Mouse (Mus musculus) CH12.LX (cell line): Measurements from ENCODE around the gene Sgip1. TPM values are rescaled to one million over a fixed set of nuclear protein-coding genes. Genes with fewer than 3 reads are reported as not detected.

Source experiments
- DNase-seq: peaks from one replicate; pipeline ENCODE4 v3.0.0-alpha.2; 2013; ENCODE audit errors: extremely low read depth
- H3K27ac ChIP-seq: 2 replicates; pipeline ENCODE4 v1.5.1; 2012; ENCODE audit warnings: low read depth, mild to moderate bottlenecking, control low read depth, moderate library complexity; ENCODE audit not compliant: insufficient read depth
- H3K27me3 ChIP-seq: replicated peaks from 2 replicates; pipeline ENCODE3; 2012; ENCODE audit warnings: inconsistent platforms
- H3K36me3 ChIP-seq, 2 experiments: replicated peaks in 1 of 2; 2 replicates each; pipeline versions ENCODE3 to v1.6.1; 2012; ENCODE audit warnings: inconsistent platforms in 1 of 2, low read length in 1 of 2, mild to moderate bottlenecking in 1 of 2, mixed read lengths in 1 of 2, moderate library complexity in 1 of 2; ENCODE audit not compliant: control insufficient read depth in 1 of 2, insufficient read depth in 1 of 2
- H3K4me1 ChIP-seq, 2 experiments: 2 replicates each; pipeline ENCODE4 v1.6.1; 2012; ENCODE audit warnings: inconsistent platforms in 1 of 2, moderate library complexity in 1 of 2; ENCODE audit not compliant: insufficient read depth in 2 of 2, control insufficient read depth in 1 of 2
- H3K4me2 ChIP-seq: 2 replicates; pipeline ENCODE4 v1.6.1; 2012; ENCODE audit warnings: low read depth, mild to moderate bottlenecking, control low read depth; ENCODE audit not compliant: poor library complexity, insufficient read depth, severe bottlenecking
- H3K4me3 ChIP-seq, 3 experiments: fragments of 150-350 bp in 1 of 3; sonication (generic) in 1 of 3; replicated peaks in 1 of 3; 2 replicates each; pipeline versions ENCODE3 to v1.5.1; 2011 to 2012; ENCODE audit warnings: low read depth in 2 of 3, low read length in 2 of 3, mild to moderate bottlenecking in 2 of 3, moderate library complexity in 2 of 3, control low read depth in 1 of 3, improper control_type of control experiment in 1 of 3, inconsistent platforms in 1 of 3, mixed read lengths in 1 of 3; ENCODE audit not compliant: poor library complexity in 1 of 3
- H3K79me2 ChIP-seq: replicated peaks from 2 replicates; pipeline ENCODE4 v1.6.1; 2012; ENCODE audit warnings: mild to moderate bottlenecking, moderate library complexity; ENCODE audit not compliant: control insufficient read depth, poor library complexity, insufficient read depth, severe bottlenecking; ENCODE audit errors: extremely low read depth
- H3K9ac ChIP-seq: 2 replicates; pipeline ENCODE4 v1.6.1; 2012; ENCODE audit warnings: low read depth, mild to moderate bottlenecking, control low read depth, moderate library complexity; ENCODE audit not compliant: insufficient read depth
- H3K9me3 ChIP-seq: replicated peaks from 2 replicates; pipeline ENCODE3; 2012; ENCODE audit warnings: low read length, inconsistent platforms, mixed read lengths
- JUN ChIP-seq: IDR thresholded peaks from 2 replicates; pipeline ENCODE4 v1.6.1; 2011; ENCODE audit warnings: low read depth, mild to moderate bottlenecking, low read length, improper control_type of control experiment, moderate library complexity; ENCODE audit not compliant: insufficient read depth
- MAX ChIP-seq: IDR thresholded peaks from 2 replicates; pipeline ENCODE4 v1.6.1; 2011; ENCODE audit warnings: low read length, improper control_type of control experiment
- MXI1 ChIP-seq: IDR thresholded peaks from 2 replicates; pipeline ENCODE4 v1.6.1; 2011; ENCODE audit warnings: mild to moderate bottlenecking, low read depth, low read length, improper control_type of control experiment
- PAX5 ChIP-seq: IDR thresholded peaks from 2 replicates; pipeline ENCODE4 v1.6.1; 2012; ENCODE audit warnings: low read length, inconsistent platforms, mixed read lengths
- RAD21 ChIP-seq: IDR thresholded peaks from 2 replicates; pipeline ENCODE4 v1.6.1; 2011; ENCODE audit warnings: low read depth, mild to moderate bottlenecking, low read length, improper control_type of control experiment, moderate library complexity
- ZC3H11A ChIP-seq: IDR thresholded peaks from 2 replicates; pipeline ENCODE4 v1.6.1; 2012; ENCODE audit warnings: low read depth, mild to moderate bottlenecking, inconsistent platforms, low read length, improper control_type of control experiment
- ZKSCAN1 ChIP-seq: IDR thresholded peaks from 2 replicates; pipeline ENCODE4 v1.6.1; 2012; ENCODE audit warnings: low read depth, inconsistent platforms, low read length, improper control_type of control experiment, borderline replicate concordance
- dilution Hi-C: fragments of 300-500 bp; cut with MboI; formaldehyde crosslinking; loops from 2 replicates; pipeline ENCODE4 v1.14.3; 2020; ENCODE audit warnings: low sequenced_read_pairs; ENCODE audit not compliant: extremely low pct_unique_long_range_greater_than_20kb, extremely low pct_ligation_motif_present
- in situ Hi-C: fragments of 300-500 bp; cut with MboI; formaldehyde crosslinking; loops from 3 replicates; pipeline ENCODE4 v1.14.3; 2019; ENCODE audit warnings: low sequenced_read_pairs, low pct_ligation_motif_present, low pct_unique_long_range_greater_than_20kb, mixed read lengths
- polyA plus RNA-seq: library from polyadenylated mRNA; unstranded; fragments of >175 nt; gene quantifications from 2 replicates; pipeline ENCODE4 v1.2.1, GENCODE M21; 2012; ENCODE audit warnings: low read depth; ENCODE audit not compliant: insufficient read length
- total RNA-seq, 2 experiments: library from RNA; depleted of rRNA; stranded (reverse); fragments of 300-350 nt in 1 of 2; fragments of >200 nt in 1 of 2; gene quantifications; 2 replicates each; pipeline ENCODE4 v1.2.3; 2012 to 2014

The Sgip1 gene
- total and polyA plus RNA-seq, 3 experiments = 0.07 to 0.39 (median 0.21) TPM

DNA sequence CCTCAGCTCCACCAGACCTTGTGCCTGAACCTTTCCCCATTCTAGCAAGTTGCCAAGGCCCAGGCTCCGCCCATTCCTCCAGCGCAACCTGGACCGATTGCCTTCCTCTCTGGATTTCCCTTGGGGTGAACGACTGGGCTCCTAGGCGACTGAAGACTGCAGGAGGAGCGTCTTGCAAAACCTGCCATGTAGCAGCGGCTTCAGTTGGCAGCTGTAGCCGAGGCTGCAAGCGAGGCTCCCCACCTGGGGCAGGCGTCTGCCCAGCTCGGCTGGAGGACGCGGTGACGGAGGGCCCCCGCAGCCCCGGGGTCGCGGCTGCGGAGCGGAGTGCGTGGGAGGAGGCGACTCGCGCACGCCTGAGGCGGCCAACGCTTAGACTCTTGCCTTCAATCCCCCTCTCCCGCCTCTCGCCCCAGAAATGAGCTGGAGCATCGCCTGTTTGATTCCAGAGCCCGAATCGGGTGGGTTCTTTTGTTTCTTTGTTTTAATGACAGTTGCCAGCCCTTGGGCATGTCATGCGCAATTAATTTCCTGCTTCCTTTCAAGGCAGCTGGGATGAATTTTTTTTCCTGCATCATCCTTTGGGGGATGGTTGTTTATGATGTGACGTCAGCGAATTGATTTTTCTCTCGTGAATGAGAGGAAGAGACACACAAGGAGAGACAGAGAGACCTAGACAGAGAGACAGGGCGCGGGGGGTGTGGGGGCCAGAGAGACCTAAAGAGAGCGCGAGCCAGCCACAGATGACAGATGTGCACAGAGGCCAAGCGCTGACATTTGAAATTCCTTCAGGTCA is 18.2 kb downstream of the Sgip1 start:
- H3K36me3 ChIP-seq = no peaks in the 10 kb centered on the region
- dilution Hi-C loops = no loop called here
- H3K79me2 ChIP-seq = no peaks in the 10 kb centered on the region
- H3K4me2 ChIP-seq = no peak overlapping the region
- peaks cover 2% of the 10 kb centered on the region in 2 experiments; a peak in 1 of 4 replicates for H3K4me1 ChIP-seq
- H3K4me3 ChIP-seq = no peak overlapping the region
- in situ Hi-C loops = no loop called here
- no peak for TF ChIP-seq JUN
- TF ChIP-seq ZKSCAN1 = no peak
- no peak for TF ChIP-seq RAD21
- TF ChIP-seq PAX5 = no peak
- no peaks in the 10 kb centered on the region for H3K27me3 ChIP-seq
- no peak for DNase-seq
- H3K9me3 ChIP-seq = no peaks in the 10 kb centered on the region
- H3K9ac ChIP-seq = no peak overlapping the region
- no peak overlapping the region for H3K27ac ChIP-seq

DNA sequence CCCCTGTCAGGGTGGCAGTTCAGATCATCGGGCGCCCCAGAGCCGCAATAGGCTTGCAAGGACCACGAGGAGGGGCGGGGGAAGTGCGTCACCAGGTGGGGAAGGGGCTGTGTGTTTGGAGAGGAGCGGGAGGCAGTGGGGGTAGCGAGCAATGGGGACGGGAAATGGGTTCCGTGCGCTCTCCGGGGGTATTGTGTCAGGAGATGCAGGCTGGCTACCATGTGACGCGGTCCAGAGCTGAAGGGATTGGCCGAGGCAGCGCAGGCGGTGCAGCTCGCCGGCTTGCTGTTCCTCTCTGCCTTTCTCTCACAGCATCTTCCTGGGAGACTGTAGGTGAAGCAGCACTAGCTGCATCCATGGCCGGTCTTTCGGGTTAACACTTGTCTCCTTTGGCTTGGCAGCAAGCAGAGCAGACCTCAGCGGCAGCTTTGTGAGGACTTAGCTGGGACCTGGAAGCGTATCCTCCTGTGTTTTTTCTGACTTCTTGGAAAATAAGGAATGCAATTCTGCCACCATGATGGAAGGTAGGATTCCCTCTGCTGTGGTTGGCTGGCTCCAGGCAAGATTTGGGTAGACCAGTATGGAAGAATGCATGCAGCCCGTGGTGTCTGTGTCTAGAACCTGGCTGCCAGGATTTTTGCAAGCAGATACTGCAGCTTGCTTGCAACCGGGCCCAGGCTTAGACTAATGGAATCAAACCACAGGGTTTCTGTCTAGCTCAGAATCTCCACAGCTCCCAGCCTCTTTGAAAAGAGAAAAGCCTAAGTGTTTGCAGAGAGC is 19.1 kb downstream of the Sgip1 start:
- no peak for DNase-seq
- 0 out of 4 replicates have a peak, but pooled peaks cover 0 to 2% of the 10 kb centered on the region in 2 experiments for H3K4me1 ChIP-seq
- no peaks in the 10 kb centered on the region for H3K27me3 ChIP-seq
- in situ Hi-C loops (no loop called here), dilution Hi-C loops (no loop called here)
- H3K27ac ChIP-seq = no peak overlapping the region
- H3K4me2 ChIP-seq = no peak overlapping the region
- no peak for TF ChIP-seq MXI1
- TF ChIP-seq MAX = no peak
- H3K4me3 ChIP-seq = no peak overlapping the region
- no peaks in the 10 kb centered on the region for H3K36me3 ChIP-seq
- no peak overlapping the region for H3K9ac ChIP-seq
- H3K79me2 ChIP-seq = no peaks in the 10 kb centered on the region
- H3K9me3 ChIP-seq = no peaks in the 10 kb centered on the region

DNA sequence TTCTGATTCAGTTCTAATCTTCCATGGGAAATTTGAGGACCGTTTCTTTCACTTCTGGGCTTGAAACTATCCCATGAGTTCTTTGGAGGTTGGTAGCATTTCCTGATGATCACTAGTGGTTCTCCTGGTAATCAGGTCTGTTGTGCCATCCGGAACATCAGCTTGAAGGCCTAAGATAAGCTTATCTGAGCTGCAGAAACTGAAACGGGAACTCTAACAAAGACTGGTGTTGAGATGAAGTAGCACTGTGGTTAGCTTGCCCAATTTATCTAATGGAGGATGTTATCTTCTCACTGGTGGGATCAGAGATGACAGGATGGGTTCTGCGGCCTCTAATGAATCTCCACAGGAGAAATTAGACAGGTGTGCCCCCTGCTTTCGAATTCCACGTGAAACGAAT is 21.0 kb downstream of the Sgip1 start:
- DNase-seq = no peak
- Histone ChIP-seq H3K79me2 (no peaks in the 10 kb centered on the region), H3K9ac (no peak overlapping the region), H3K27ac (no peak overlapping the region), H3K4me3 (no peak overlapping the region), H3K4me1 (0 out of 4 replicates have a peak, but pooled peaks cover 0 to 2% of the 10 kb centered on the region in 2 experiments), H3K9me3 (no peaks in the 10 kb centered on the region), H3K27me3 (no peaks in the 10 kb centered on the region)
- dilution Hi-C loops = no loop called here
- TF ChIP-seq ZC3H11A (no peak), RAD21 (no peak), PAX5 (no peak)
- TF ChIP-seq, all 38 proteins: peak for 0
- in situ Hi-C loops = no loop called here
- no peak overlapping the region for H3K4me2 ChIP-seq
- no peaks in the 10 kb centered on the region for H3K36me3 ChIP-seq
